Mouse (Mus musculus) liver, embryonic 14.5 days (tissue): ENCODE data around the gene Ntm. TPM values are rescaled to one million over a fixed set of nuclear protein-coding genes. Genes with fewer than 3 reads are reported as not detected.

Experiments
- ATAC-seq: fragments of 200-750 bp; cut with Nextera tagmentation; 2 replicates; pipeline ENCODE4 v1.8.0; 2017; ENCODE audit warnings: moderate number of reproducible peaks, mild to moderate bottlenecking, moderate library complexity; ENCODE audit not compliant: insufficient read depth
- DNase-seq, 3 experiments: peaks; one replicate each; pipeline ENCODE4 v3.0.0-alpha.2; 2012 to 2013; ENCODE audit warnings: low read depth in 3 of 3, low spot score in 3 of 3
- H3K27ac ChIP-seq: fragments of 300-500 bp; sonication (generic); 2 replicates; pipeline ENCODE4 v1.5.1; 2014; ENCODE audit warnings: moderate library complexity, mild to moderate bottlenecking, control low read depth, inconsistent platforms
- H3K27me3 ChIP-seq: fragments of 300-500 bp; sonication (generic); 2 replicates; pipeline ENCODE4 v1.6.1; 2014; ENCODE audit warnings: mild to moderate bottlenecking, low read length, moderate library complexity; ENCODE audit not compliant: control insufficient read depth, insufficient read depth
- H3K36me3 ChIP-seq: fragments of 300-500 bp; sonication (generic); replicated peaks from 2 replicates; pipeline ENCODE4 v1.6.1; 2014; ENCODE audit warnings: low read depth; ENCODE audit not compliant: control insufficient read depth, insufficient read depth
- H3K4me1 ChIP-seq, 2 experiments: fragments of 200-500 bp in 1 of 2; fragments of 300-500 bp in 1 of 2; sonication (generic) in 1 of 2; replicated peaks; 2 replicates each; pipeline ENCODE4 v1.6.1; 2012 to 2014; ENCODE audit warnings: antibody characterized with exemption in 1 of 2, inconsistent platforms in 1 of 2, low read length in 1 of 2; ENCODE audit not compliant: control insufficient read depth in 2 of 2, insufficient read depth in 2 of 2
- H3K4me2 ChIP-seq: fragments of 300-500 bp; sonication (generic); 2 replicates; pipeline ENCODE4 v1.6.1; 2014; ENCODE audit warnings: low read depth, mild to moderate bottlenecking, control low read depth, moderate library complexity
- H3K4me3 ChIP-seq, 2 experiments: fragments of 200-500 bp in 1 of 2; fragments of 300-500 bp in 1 of 2; sonication (generic) in 1 of 2; 2 replicates each; pipeline ENCODE4 v1.5.1; 2012 to 2014; ENCODE audit warnings: low read depth in 2 of 2, low read length in 2 of 2, mild to moderate bottlenecking in 2 of 2, control low read depth in 1 of 2, inconsistent platforms in 1 of 2, moderate library complexity in 1 of 2; ENCODE audit not compliant: insufficient read depth in 1 of 2
- H3K9ac ChIP-seq: fragments of 300-500 bp; sonication (generic); replicated peaks from 2 replicates; pipeline ENCODE4 v1.6.1; 2014; ENCODE audit warnings: mild to moderate bottlenecking, control low read depth, moderate library complexity
- H3K9me3 ChIP-seq: fragments of 300-500 bp; sonication (generic); 2 replicates; pipeline ENCODE4 v1.6.1; 2016; ENCODE audit warnings: low read length, mixed read lengths; ENCODE audit not compliant: control insufficient read depth
- CTCF ChIP-seq: IDR thresholded peaks from 2 replicates; pipeline ENCODE4 v1.5.1; 2016; ENCODE audit warnings: antibody characterized with exemption, low read depth, control low read depth
- EP300 ChIP-seq: IDR thresholded peaks from 2 replicates; pipeline ENCODE4 v1.6.1; 2016; ENCODE audit warnings: antibody characterized with exemption, low read depth
- WGBS: fragments of 180-500 bp; shearing (Covaris S2); extraction: QIAGEN DNeasy Blood & Tissue Kit; methylation state at CpG from one replicate; pipeline ENCODE4 v1.1.7; 2014; ENCODE audit not compliant: insufficient replicate concordance; 5-methylcytosine and 5-hydroxymethylcytosine counted together
- polyA plus RNA-seq, 2 experiments: library from polyadenylated mRNA; depleted of rRNA in 1 of 2; stranded (reverse) in 1 of 2; unstranded in 1 of 2; fragments of >200 nt; fragmentation: Nextera tagmentation in 1 of 2; extraction: Ambion mirVana in 1 of 2; gene quantifications; 2 replicates each; pipeline versions ENCODE4 v1.2.1 to v1.2.3; 2012 to 2014

Gene Ntm
- polyA plus RNA-seq, 2 experiments = 0.21 to 0.30 TPM

DNA sequence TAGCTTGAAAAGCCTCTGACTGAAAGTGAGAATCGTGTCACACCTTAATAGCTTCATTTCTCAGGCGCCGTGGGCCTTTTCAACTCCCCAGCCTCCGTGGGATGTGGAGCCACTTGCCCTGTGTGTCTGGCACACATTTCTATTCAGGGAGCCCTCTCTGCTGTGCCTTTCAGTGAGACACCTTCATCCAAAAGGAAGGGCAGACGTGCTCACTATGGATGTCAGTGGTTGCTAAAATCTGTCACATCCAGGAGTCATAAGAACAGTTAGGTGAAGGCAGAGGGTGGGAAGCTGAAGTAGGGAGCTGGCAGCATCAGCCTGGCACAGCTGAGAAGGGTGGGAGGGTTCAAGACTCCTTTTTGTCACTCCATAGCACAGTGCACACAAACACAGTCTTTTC lies 201.4 kb downstream of the Ntm start:
- 45% methylated on average over 5 of the region's 5 CpGs for WGBS
- no peak overlapping the region for H3K4me3 ChIP-seq
- DNase-seq = no peak
- ATAC-seq = no peak
- H3K9me3 ChIP-seq = no peaks in the 10 kb centered on the region
- TF ChIP-seq EP300 (no peak), CTCF (no peak)
- no peaks in the 10 kb centered on the region for H3K4me1 ChIP-seq
- H3K9ac ChIP-seq = no peak overlapping the region
- H3K27ac ChIP-seq = no peak overlapping the region
- H3K4me2 ChIP-seq = no peak overlapping the region
- no peaks in the 10 kb centered on the region for H3K36me3 ChIP-seq
- H3K27me3 ChIP-seq = no peaks in the 10 kb centered on the region

DNA sequence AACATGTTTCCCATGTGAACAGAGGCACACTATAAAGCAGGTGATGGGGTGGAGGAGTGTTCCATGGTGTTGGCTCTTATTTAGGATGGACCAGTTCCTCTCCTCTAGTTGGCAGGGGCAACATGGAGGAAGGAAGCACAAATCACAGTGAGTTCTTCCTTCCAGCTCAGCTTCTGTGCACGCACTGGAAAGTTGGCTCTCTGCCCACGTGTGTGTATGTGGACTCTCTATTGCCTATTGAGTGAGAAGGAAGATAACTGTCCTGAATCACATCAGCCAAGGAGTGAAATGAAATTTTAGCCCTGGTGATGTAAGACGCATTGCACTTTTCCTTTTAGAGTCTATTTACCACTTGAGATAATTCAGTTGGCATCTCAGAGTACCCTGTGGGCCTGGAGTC lies 203.0 kb downstream of the Ntm start:
- TF ChIP-seq CTCF = no peak
- H3K9me3 ChIP-seq = no peaks in the 10 kb centered on the region
- DNase-seq = no peak

DNA sequence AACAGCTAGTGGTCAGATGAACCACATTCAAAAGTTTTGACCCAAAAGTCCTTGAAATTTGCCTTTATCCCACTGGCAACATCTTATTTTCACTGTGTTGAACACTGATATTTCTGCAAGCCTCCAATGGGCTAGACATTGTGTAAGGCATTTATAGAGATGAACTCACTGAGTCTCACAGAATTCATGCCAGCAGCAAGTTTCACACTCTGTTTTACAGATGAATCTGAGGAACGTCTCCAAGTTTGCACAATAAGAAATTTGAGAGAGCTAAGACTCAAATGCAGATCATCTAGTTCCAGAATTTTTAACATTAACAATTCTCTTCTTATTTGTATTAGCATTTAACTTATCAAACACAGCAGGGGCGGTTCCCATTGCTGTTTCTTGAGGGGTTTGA lies 203.9 kb downstream of the Ntm start:
- ATAC-seq (no peak), DNase-seq (no peak)
- H3K27me3 ChIP-seq = no peaks in the 10 kb centered on the region
- H3K27ac ChIP-seq = no peak overlapping the region
- no peak overlapping the region for H3K4me3 ChIP-seq
- no peaks in the 10 kb centered on the region for H3K9me3 ChIP-seq
- H3K36me3 ChIP-seq = no peaks in the 10 kb centered on the region
- no peaks in the 10 kb centered on the region for H3K4me1 ChIP-seq
- no peak overlapping the region for H3K4me2 ChIP-seq
- 48% methylated on average over 2 of the region's 2 CpGs for WGBS
- H3K9ac ChIP-seq = no peak overlapping the region
- no peak for TF ChIP-seq CTCF
- no peak for TF ChIP-seq EP300

More for the DNA sequence above, 203.0 kb downstream of the Ntm start:
- no peak overlapping the region for H3K27ac ChIP-seq
- no peaks in the 10 kb centered on the region for H3K36me3 ChIP-seq
- H3K4me2 ChIP-seq = no peak overlapping the region
- H3K27me3 ChIP-seq = no peaks in the 10 kb centered on the region
- no peak overlapping the region for H3K9ac ChIP-seq
- 38% methylated on average over 3 of the region's 3 CpGs for WGBS
- no peak overlapping the region for H3K4me3 ChIP-seq
- H3K4me1 ChIP-seq = no peaks in the 10 kb centered on the region
- ATAC-seq = no peak

DNA sequence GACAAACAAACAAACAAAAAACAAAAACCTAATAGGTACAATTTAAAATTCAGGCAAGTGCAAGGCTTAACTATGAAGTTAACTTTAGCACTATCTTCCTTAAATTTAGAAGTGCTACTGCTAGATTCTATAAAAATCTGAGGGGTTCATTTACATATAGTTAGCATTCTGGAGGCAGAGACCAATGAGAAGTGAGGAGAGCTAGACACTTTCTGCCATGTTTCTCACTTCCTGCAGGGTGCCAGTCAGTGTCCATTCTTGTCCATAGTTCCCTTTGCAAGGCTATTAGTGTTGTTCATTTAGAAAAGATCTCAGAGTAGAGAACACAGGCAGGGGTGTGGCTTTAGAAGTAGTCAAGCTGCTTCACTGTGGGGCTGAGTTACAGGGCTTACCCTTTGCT lies 208.6 kb downstream of the Ntm start:
- H3K36me3 ChIP-seq = no peaks in the 10 kb centered on the region
- no peak overlapping the region for H3K4me3 ChIP-seq
- no peak for DNase-seq
- H3K9me3 ChIP-seq = no peaks in the 10 kb centered on the region
- no peaks in the 10 kb centered on the region for H3K27me3 ChIP-seq
- H3K4me2 ChIP-seq = no peak overlapping the region
- TF ChIP-seq EP300 (no peak), CTCF (no peak)
- no peak for ATAC-seq
- H3K4me1 ChIP-seq = no peaks in the 10 kb centered on the region
- H3K9ac ChIP-seq = no peak overlapping the region
- H3K27ac ChIP-seq = no peak overlapping the region

DNA sequence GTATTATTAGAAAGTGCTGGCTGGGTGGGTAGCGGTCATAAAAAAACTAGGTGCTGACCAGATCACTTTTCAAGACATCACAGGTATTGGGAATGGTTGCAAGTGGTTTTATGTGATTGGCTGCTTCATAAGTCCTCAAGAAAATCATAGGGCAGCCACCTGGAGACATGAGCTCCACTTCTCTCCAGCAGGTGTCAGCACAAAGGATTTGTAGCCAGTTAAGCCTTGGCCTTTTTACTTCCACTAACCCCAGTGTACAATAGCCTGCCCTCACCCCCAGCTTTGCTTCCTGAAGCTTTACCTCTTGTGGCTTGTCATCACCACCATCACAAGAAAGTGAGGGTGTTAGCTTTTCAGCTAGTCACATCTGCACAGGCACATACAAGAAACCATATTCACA lies 211.5 kb downstream of the Ntm start:
- H3K4me1 ChIP-seq = no peaks in the 10 kb centered on the region
- H3K9me3 ChIP-seq = no peaks in the 10 kb centered on the region
- H3K4me3 ChIP-seq = no peak overlapping the region
- no peaks in the 10 kb centered on the region for H3K27me3 ChIP-seq
- no peaks in the 10 kb centered on the region for H3K36me3 ChIP-seq
- ATAC-seq (no peak), DNase-seq (no peak)
- WGBS = 46% methylated on average over 1 of the region's 1 CpGs
- TF ChIP-seq CTCF = peak; percentile 18; the same call in 1 of the 2 replicates
- TF ChIP-seq EP300 = no peak
- no peak overlapping the region for H3K9ac ChIP-seq
- no peak overlapping the region for H3K4me2 ChIP-seq
- no peak overlapping the region for H3K27ac ChIP-seq
